Mouse (Mus musculus): ENCODE measurements at regions not wholly inside any gene's neighbourhood (a gene's known extent, or its start where the extent isn't known, plus 50 kb on each side); places are given as distances from the start of the nearest gene placed in this dataset.

DNA sequence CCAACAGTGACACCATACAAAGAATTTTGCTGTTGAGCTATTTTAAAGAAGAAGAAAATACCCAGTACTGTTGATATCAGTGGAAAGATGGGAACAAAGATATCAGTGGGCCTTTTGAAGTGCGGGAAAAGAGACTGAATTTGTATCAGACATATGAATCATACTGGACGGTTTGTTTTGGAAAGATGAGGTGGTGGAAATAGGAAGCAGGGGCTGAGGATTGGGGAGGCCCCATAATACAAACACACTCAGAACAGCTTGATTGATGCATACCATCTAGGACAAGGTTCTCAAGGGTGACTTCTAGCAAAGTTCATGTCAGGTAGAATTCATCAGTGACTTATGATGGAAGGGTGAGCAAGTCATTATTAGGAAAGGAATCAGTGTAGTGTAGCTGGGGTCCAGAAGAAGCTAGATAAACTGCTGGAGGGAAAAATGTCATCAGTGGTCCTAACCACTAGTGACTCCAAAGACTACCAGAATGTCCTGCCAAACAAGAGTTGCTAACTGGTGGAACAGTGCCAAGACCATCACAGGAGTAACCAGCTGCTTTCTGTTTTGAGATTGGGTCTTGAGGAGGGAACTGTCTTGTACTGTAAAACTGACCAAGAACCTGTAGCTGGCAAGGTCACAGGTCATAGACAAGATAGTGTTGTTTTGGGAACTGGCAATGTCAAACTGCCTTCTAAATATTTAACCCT is 176.0 kb upstream of the Zc3h12c start:
- H3K9ac ChIP-seq (ENCODE audit: low read depth, low read length): no peak overlapping the region
- 64% methylated on average over 2 of the region's 2 CpGs for WGBS (ENCODE audit: insufficient replicate concordance)
- H3K27ac ChIP-seq (ENCODE audit: low read depth, low read length): no peak overlapping the region
- H3K4me3 ChIP-seq (ENCODE audit: low read depth, low read length): no peak overlapping the region
- no peak overlapping the region for H3K4me2 ChIP-seq
- ATAC-seq (replicated peaks; ENCODE audit: insufficient number of reproducible peaks, low FRiP score, low TSS enrichment): no peak
- no peaks in the 10 kb centered on the region for H3K36me3 ChIP-seq (ENCODE audit: control insufficient read depth, insufficient read depth, low read length)
- no peaks in the 10 kb centered on the region for H3K27me3 ChIP-seq (ENCODE audit: control insufficient read depth, insufficient read depth, low read length)
- no peaks in the 10 kb centered on the region for H3K9me3 ChIP-seq (replicated peaks; ENCODE audit: control insufficient read depth, low read length)
- H3K4me1 ChIP-seq (ENCODE audit: control insufficient read depth, insufficient read depth, low read length): no peaks in the 10 kb centered on the region

DNA sequence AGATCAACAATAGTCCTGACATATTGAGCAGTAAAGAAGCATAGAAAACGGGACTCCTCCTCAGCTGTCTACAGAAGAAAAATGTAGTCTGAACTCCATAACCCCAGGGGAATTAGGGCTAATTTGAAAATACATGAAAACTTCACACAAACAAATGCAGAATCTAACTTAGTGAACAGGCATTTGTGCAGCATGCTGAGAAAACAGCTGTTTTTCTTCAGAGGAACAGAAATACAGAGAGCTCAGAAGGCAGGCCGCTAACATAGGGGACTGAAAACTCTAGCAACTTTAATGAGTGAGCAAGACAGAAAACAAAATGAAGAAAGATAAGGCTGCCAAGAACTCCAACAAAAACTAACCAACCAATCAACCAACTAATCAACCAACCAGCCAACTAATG is 172.7 kb upstream of the Zc3h12c start:
- no peaks in the 10 kb centered on the region for H3K36me3 ChIP-seq (ENCODE audit: control insufficient read depth, insufficient read depth, low read length)
- H3K27ac ChIP-seq (ENCODE audit: low read depth, low read length): no peak overlapping the region
- H3K4me3 ChIP-seq (ENCODE audit: low read depth, low read length): no peak overlapping the region
- no peaks in the 10 kb centered on the region for H3K4me1 ChIP-seq (ENCODE audit: control insufficient read depth, insufficient read depth, low read length)
- H3K4me2 ChIP-seq: no peak overlapping the region
- H3K9ac ChIP-seq (ENCODE audit: low read depth, low read length): no peak overlapping the region
- H3K9me3 ChIP-seq (replicated peaks; ENCODE audit: control insufficient read depth, low read length): no peaks in the 10 kb centered on the region
- ATAC-seq (replicated peaks; ENCODE audit: insufficient number of reproducible peaks, low FRiP score, low TSS enrichment): no peak
- H3K27me3 ChIP-seq (ENCODE audit: control insufficient read depth, insufficient read depth, low read length): no peaks in the 10 kb centered on the region
- 67% methylated on average over 2 of the region's 2 CpGs for WGBS (ENCODE audit: insufficient replicate concordance)

DNA sequence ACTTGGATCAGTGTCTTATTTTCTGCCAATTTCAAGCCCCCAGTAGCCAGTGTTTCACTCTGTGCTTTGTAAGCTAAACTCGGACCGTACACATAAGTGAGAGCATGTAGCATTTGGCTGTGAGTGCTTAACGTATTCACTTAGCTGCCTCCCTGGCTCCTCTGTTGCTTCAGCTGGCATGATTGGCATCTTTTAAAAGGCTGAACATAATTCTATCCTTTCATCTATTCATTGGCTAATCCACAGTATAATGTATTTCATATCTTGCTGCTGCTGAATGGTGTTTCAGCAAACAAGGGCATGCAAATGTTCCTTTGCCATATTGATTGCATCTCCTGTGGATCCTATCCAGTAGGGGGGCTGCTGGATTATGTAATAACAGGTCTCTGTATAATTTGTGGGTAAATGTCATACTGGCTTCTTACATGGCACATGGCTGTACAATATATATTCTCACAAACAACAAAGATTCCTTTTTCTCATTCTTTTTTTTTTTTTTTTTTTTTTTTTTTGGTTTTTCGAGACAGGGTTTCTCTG is 169.5 kb upstream of the Zc3h12c start:
- no peak overlapping the region for H3K4me2 ChIP-seq
- 78% methylated on average over 4 of the region's 4 CpGs for WGBS (ENCODE audit: insufficient replicate concordance)
- no peak for ATAC-seq (replicated peaks; ENCODE audit: insufficient number of reproducible peaks, low FRiP score, low TSS enrichment)

DNA sequence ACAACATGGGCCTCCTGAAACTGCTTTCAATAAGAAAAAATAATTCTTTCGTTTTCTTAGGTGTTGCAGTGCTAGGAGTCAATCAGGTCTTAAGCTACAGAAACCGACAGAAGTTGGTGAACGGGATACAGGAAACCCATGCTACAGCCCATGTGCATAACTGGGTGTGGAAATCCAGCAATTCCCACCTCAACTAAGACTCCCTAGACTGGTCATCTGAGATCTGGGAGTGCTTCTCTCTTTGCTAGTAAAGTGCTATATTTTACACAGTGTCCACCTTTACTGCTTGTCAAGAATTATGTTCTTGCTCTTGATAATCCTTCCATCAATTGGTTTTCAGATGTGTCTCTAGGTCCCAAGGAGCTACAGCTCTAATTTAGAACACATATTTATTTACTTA is 166.4 kb upstream of the Zc3h12c start:
- H3K36me3 ChIP-seq (ENCODE audit: control insufficient read depth, insufficient read depth, low read length): no peaks in the 10 kb centered on the region
- no peak overlapping the region for H3K4me3 ChIP-seq (ENCODE audit: low read depth, low read length)
- no peaks in the 10 kb centered on the region for H3K9me3 ChIP-seq (replicated peaks; ENCODE audit: control insufficient read depth, low read length)

More for the DNA sequence above, 169.5 kb upstream of the Zc3h12c start:
- Histone ChIP-seq H3K9ac (ENCODE audit: low read depth, low read length) (no peak overlapping the region), H3K27me3 (ENCODE audit: control insufficient read depth, insufficient read depth, low read length) (no peaks in the 10 kb centered on the region), H3K9me3 (replicated peaks; ENCODE audit: control insufficient read depth, low read length) (no peaks in the 10 kb centered on the region), H3K4me3 (ENCODE audit: low read depth, low read length) (no peak overlapping the region), H3K36me3 (ENCODE audit: control insufficient read depth, insufficient read depth, low read length) (no peaks in the 10 kb centered on the region), H3K27ac (ENCODE audit: low read depth, low read length) (no peak overlapping the region), H3K4me1 (ENCODE audit: control insufficient read depth, insufficient read depth, low read length) (no peaks in the 10 kb centered on the region)

DNA sequence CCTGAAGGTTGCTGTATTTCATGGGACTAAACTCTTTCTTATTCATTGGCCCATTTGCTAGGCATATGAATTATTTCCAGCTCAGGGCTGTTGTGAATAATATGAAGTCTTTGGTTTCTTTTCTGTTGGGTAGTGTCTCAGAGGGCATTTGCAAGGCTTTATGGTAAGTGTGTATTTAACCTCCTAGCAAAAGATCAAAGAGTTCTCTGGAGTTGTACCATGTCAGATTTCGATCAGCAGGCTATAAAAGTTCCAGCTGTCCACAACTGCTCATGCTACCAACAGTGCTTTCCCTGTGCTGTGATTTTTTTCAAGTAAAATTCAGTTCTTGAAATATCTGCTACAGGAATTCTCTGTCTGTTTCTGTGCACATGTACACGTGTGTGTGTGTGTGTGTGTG is 165.5 kb upstream of the Zc3h12c start:
- H3K27ac ChIP-seq (ENCODE audit: low read depth, low read length): no peak overlapping the region
- no peak overlapping the region for H3K4me2 ChIP-seq
- H3K9ac ChIP-seq (ENCODE audit: low read depth, low read length): no peak overlapping the region
- no peaks in the 10 kb centered on the region for H3K36me3 ChIP-seq (ENCODE audit: control insufficient read depth, insufficient read depth, low read length)
- H3K27me3 ChIP-seq (ENCODE audit: control insufficient read depth, insufficient read depth, low read length): no peaks in the 10 kb centered on the region
- no peak for ATAC-seq (replicated peaks; ENCODE audit: insufficient number of reproducible peaks, low FRiP score, low TSS enrichment)
- no peaks in the 10 kb centered on the region for H3K4me1 ChIP-seq (ENCODE audit: control insufficient read depth, insufficient read depth, low read length)
- H3K9me3 ChIP-seq (replicated peaks; ENCODE audit: control insufficient read depth, low read length): no peaks in the 10 kb centered on the region
- no peak overlapping the region for H3K4me3 ChIP-seq (ENCODE audit: low read depth, low read length)
- 36% methylated on average over 2 of the region's 2 CpGs for WGBS (ENCODE audit: insufficient replicate concordance)

More for the DNA sequence above, 166.4 kb upstream of the Zc3h12c start:
- no peak overlapping the region for H3K4me2 ChIP-seq
- H3K27me3 ChIP-seq (ENCODE audit: control insufficient read depth, insufficient read depth, low read length): no peaks in the 10 kb centered on the region
- no peaks in the 10 kb centered on the region for H3K4me1 ChIP-seq (ENCODE audit: control insufficient read depth, insufficient read depth, low read length)
- 87% methylated on average over 3 of the region's 3 CpGs for WGBS (ENCODE audit: insufficient replicate concordance)
- H3K9ac ChIP-seq (ENCODE audit: low read depth, low read length): no peak overlapping the region
- no peak for ATAC-seq (replicated peaks; ENCODE audit: insufficient number of reproducible peaks, low FRiP score, low TSS enrichment)
- H3K27ac ChIP-seq (ENCODE audit: low read depth, low read length): no peak overlapping the region

DNA sequence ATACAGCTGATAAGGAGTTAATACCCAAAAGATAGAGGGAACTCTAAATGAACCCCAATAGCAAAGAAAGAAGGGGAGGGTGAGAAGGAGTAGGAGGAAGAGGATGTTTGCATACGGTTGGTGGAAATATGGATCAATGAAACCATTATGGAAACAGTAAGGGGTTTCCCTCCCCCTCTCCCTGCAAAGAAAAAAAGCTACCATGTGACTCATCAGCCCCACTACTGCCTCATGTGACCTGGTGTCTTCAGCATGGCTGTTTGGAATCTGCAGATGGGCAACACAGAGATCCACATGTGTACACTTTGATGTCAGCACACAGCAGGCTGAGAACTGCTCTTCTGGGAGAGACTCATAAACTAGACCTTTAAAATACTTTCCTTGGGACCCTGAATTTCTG is 163.4 kb upstream of the Zc3h12c start:
- H3K27ac ChIP-seq (ENCODE audit: low read depth, low read length): no peak overlapping the region
- H3K9me3 ChIP-seq (replicated peaks; ENCODE audit: control insufficient read depth, low read length): no peaks in the 10 kb centered on the region
- ATAC-seq (replicated peaks; ENCODE audit: insufficient number of reproducible peaks, low FRiP score, low TSS enrichment): no peak
- no peak overlapping the region for H3K4me2 ChIP-seq
- WGBS (ENCODE audit: insufficient replicate concordance): 56% methylated on average over 1 of the region's 1 CpGs
- H3K36me3 ChIP-seq (ENCODE audit: control insufficient read depth, insufficient read depth, low read length): no peaks in the 10 kb centered on the region
- H3K9ac ChIP-seq (ENCODE audit: low read depth, low read length): no peak overlapping the region
- H3K27me3 ChIP-seq (ENCODE audit: control insufficient read depth, insufficient read depth, low read length): no peaks in the 10 kb centered on the region
- H3K4me3 ChIP-seq (ENCODE audit: low read depth, low read length): no peak overlapping the region
- no peaks in the 10 kb centered on the region for H3K4me1 ChIP-seq (ENCODE audit: control insufficient read depth, insufficient read depth, low read length)

DNA sequence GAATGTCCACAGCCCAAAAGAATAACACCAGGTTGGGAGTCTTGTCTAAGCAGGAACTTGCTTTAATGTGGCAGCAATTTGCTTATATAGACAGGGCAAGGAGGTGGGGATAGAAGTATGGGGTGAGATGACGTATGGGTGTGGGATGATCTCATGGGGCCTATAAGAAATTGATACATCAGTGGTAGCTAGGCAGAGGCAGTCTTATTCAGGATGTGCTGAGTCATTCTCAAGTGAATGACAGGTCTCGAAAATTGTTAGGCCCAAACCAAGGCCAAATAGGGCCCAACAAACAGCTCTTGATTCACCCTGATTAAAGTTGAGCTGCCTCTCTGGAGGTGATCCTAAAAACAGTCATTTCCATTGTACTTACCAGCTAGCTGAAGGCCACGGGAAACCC is 162.3 kb upstream of the Zc3h12c start:
- 69% methylated on average over 3 of the region's 3 CpGs for WGBS (ENCODE audit: insufficient replicate concordance)
- H3K27me3 ChIP-seq (ENCODE audit: control insufficient read depth, insufficient read depth, low read length): no peaks in the 10 kb centered on the region
- H3K9me3 ChIP-seq (replicated peaks; ENCODE audit: control insufficient read depth, low read length): no peaks in the 10 kb centered on the region
- H3K9ac ChIP-seq (ENCODE audit: low read depth, low read length): no peak overlapping the region
- no peak for ATAC-seq (replicated peaks; ENCODE audit: insufficient number of reproducible peaks, low FRiP score, low TSS enrichment)
- no peak overlapping the region for H3K4me3 ChIP-seq (ENCODE audit: low read depth, low read length)
- no peaks in the 10 kb centered on the region for H3K4me1 ChIP-seq (ENCODE audit: control insufficient read depth, insufficient read depth, low read length)
- no peak overlapping the region for H3K27ac ChIP-seq (ENCODE audit: low read depth, low read length)
- H3K36me3 ChIP-seq (ENCODE audit: control insufficient read depth, insufficient read depth, low read length): no peaks in the 10 kb centered on the region
- H3K4me2 ChIP-seq: no peak overlapping the region

DNA sequence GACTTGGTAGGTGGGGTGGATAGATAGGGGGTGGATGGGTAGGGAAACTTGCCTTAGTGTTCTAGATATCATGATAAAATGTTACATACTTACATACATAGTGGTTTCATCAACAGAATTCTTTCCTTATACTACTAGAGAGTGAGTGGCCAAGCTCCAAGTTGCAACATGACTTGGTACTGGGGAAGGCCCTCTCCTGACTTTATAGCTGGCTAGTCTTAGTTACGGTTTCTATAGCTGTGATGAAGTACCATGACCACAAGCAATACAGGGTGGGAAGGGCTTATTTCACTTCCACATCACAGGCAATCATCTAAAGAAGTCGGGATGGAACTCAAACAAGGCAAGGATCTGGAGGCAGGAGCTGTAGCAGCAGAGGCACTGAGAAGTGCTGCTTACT is 156.0 kb upstream of the Zc3h12c start:
- H3K4me1 ChIP-seq (ENCODE audit: control insufficient read depth, insufficient read depth, low read length): no peaks in the 10 kb centered on the region
- H3K36me3 ChIP-seq (ENCODE audit: control insufficient read depth, insufficient read depth, low read length): no peaks in the 10 kb centered on the region
- H3K4me3 ChIP-seq (ENCODE audit: low read depth, low read length): no peak overlapping the region
- H3K9me3 ChIP-seq (replicated peaks; ENCODE audit: control insufficient read depth, low read length): no peaks in the 10 kb centered on the region
- no peak overlapping the region for H3K9ac ChIP-seq (ENCODE audit: low read depth, low read length)
- no peak overlapping the region for H3K27ac ChIP-seq (ENCODE audit: low read depth, low read length)
- no peaks in the 10 kb centered on the region for H3K27me3 ChIP-seq (ENCODE audit: control insufficient read depth, insufficient read depth, low read length)
- no peak for ATAC-seq (replicated peaks; ENCODE audit: insufficient number of reproducible peaks, low FRiP score, low TSS enrichment)
- H3K4me2 ChIP-seq: no peak overlapping the region
- WGBS (ENCODE audit: insufficient replicate concordance): 74% methylated on average over 2 of the region's 2 CpGs

DNA sequence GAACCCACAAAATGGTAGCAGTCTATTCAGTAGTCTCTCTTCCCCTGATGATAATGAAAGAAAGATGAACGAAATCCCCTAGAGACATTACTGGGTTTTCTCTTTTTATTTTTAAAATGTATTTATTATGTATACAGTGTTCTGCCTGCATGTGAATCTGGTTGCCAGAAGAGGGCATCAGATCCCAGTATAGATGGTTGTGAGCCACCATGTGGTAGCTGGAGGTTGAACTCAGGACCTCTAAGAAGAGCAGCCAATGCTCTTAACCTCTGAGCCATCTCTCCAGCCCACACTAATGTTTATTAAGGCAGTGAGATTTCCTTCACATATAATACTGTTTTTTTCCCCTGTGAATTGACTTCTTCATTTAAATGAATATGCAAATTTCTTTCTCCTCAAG is 155.4 kb upstream of the Zc3h12c start:
- H3K27ac ChIP-seq (ENCODE audit: low read depth, low read length): no peak overlapping the region
- H3K9ac ChIP-seq (ENCODE audit: low read depth, low read length): no peak overlapping the region
- no peak overlapping the region for H3K4me3 ChIP-seq (ENCODE audit: low read depth, low read length)
- no peaks in the 10 kb centered on the region for H3K36me3 ChIP-seq (ENCODE audit: control insufficient read depth, insufficient read depth, low read length)
- H3K9me3 ChIP-seq (replicated peaks; ENCODE audit: control insufficient read depth, low read length): no peaks in the 10 kb centered on the region
- H3K4me2 ChIP-seq: no peak overlapping the region
- H3K4me1 ChIP-seq (ENCODE audit: control insufficient read depth, insufficient read depth, low read length): no peaks in the 10 kb centered on the region
- 65% methylated on average over 1 of the region's 1 CpGs for WGBS (ENCODE audit: insufficient replicate concordance)
- no peak for ATAC-seq (replicated peaks; ENCODE audit: insufficient number of reproducible peaks, low FRiP score, low TSS enrichment)
- no peaks in the 10 kb centered on the region for H3K27me3 ChIP-seq (ENCODE audit: control insufficient read depth, insufficient read depth, low read length)

Measured in heart, embryonic 11.5 days (tissue).